Mouse (Mus musculus): ENCODE results near the gene Tmem63b. TPM values are rescaled to one million over a fixed set of nuclear protein-coding genes. Genes with fewer than 3 reads are reported as not detected.
"Not testable (repeated sequence)": the region's sequence is repeated elsewhere in the genome, so short reads cannot be mapped to it uniquely, and the experiment has no call there.

Gene Tmem63b
- total RNA-seq, 2 experiments from 2014 or later, result 272 to 284 TPM

GRCm38 (mm10) chr17:45629861-45630694, 56.6 kb downstream of the Tmem63b start:
- intact Hi-C loops (cut with DNase I), result loop anchor here (5.0 kb wide), 1 partner anchor 48 kb away; no protein-coding TSS in a partner anchor

DNA sequence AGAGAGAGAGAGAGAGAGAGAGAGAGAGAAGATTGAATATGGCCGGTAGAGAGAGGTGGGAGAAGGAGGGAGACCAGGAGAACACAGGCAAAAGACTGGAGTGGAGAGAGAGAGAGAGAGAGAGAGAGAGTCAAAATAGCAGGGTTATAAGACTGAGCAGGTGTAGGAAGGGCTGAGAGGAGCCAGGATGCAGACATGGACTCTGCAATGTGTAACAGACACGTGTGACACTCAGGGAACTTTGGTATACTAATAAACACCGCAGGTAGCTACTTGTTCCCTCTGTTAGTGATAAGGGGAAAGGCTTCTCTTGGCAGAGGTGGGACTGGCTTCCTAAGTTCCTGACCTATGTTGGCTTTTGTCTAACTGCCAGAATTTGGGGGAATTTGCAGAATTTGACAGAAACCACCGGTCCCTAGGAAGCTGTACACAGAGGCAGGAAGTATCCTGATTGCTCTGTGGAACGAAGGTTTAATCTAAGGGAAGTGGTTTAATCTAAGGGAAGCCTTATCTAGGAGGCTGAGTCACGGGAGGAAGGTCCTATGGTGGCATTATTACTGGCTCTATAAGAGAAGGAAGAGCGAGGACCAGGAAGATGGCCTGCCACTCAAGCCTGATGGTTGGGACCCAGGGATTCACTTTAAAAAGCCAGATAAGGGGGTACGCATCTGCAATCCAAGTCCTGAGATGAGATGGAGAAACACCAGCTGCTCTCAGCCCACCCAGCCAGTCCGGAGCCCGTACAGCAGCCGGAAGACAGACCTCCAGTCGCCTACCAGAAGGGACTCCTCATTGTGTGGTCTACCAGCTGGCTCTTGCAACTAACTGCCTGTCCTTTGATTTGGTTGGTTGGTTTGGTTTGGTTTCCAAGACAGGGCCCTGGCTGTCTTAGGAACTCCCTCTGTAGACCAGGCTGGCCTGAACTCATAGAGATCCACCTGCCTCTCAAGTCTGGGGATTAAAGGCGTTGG, 57.5 kb downstream of the Tmem63b start:
- intact Hi-C loops (cut with DNase I), result loop anchor here (5.0 kb wide), 1 partner anchor 47 kb away; no protein-coding TSS in a partner anchor
- peak; percentile 67 for DNase-seq

More at GRCm38 (mm10) chr17:45629861-45630694, 56.6 kb downstream of the Tmem63b start:
- peak; percentile 84 for DNase-seq

GRCm38 (mm10) chr17:45628160-45628559, 58.5 kb downstream of the Tmem63b start:
- intact Hi-C loops (cut with DNase I), result loop anchor here (5.0 kb wide), 1 partner anchor 46 kb away; no protein-coding TSS in a partner anchor
- DNase-seq, result no peak

GRCm38 (mm10) chr17:45626577-45627134, 60.0 kb downstream of the Tmem63b start:
- DNase-seq, result peak; percentile 65
- intact Hi-C loops (cut with DNase I), result loop anchor here (5.0 kb wide), 1 partner anchor 44 kb away; no protein-coding TSS in a partner anchor

- intact Hi-C loops (cut with DNase I); DNase-seq: not testable (repeated sequence)
Observed at GRCm38 (mm10) chr17:45623425-45623824, 63.3 kb downstream of the Tmem63b start.

DNA sequence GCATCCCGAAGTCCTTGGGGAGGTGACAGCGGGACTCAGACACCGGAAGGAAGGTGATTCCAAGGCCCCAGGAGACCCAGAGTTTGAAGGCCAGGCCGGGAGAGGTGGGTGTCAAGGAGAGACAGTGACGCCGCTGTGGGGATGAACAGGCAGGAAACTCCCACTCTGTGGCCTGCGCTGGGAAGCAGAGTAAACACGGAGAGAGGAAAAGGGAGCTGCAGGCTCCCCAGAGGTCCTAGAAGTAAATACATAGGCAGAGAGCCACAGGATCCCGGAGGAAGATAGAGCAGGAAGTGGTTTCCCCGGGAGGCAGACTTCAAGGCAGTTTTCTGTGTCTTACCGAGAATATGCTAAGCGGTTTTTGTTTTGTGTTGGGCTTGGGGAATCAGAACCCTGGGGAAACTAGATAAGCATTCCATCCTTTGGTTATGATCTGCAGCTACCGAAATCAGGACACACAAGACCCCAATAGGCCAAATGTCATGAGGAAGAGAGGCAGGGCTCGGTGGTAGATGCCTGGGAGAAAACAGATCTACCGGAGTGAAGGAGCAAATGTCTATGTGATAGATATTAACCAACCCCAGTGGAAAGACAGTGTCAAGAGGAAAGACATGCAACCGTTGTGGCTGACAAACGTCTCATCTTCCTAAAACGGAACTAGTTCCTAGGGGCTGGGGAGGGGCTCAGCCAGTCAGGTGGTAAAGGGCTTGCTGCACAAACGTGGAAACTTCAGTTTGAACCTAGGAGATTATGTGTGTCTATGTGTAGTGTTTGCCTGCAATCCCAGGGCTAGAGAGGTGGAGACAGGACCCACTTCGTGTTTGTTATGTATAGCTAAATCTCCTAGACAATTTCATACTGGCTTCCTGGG, 67.1 kb downstream of the Tmem63b start:
- intact Hi-C loops (cut with DNase I), result no loop called here
- no peak for DNase-seq

DNA sequence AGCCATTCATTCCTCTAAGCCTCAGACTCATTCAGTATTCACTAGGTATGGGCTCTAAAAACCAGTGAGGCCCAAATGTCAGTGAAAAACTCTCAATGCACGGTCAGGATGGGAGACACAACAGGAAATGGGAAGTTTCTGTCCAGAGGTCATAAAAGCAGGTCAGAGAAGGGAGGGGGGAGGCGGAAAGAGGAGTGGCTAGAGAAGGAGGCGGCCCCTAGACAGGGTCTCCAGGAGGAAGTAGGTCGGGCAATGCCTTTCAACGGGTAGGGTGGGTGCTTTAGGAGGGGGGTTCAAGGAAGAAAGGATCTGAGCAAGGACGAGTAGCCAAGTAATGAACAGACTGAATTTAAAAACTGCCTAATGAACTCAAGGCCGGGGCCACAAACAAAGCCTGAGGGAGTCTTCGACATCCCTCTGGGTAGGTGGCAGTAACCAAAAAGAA, 67.7 kb downstream of the Tmem63b start:
- DNase-seq, result no peak
- intact Hi-C loops (cut with DNase I), result no loop called here

DNA sequence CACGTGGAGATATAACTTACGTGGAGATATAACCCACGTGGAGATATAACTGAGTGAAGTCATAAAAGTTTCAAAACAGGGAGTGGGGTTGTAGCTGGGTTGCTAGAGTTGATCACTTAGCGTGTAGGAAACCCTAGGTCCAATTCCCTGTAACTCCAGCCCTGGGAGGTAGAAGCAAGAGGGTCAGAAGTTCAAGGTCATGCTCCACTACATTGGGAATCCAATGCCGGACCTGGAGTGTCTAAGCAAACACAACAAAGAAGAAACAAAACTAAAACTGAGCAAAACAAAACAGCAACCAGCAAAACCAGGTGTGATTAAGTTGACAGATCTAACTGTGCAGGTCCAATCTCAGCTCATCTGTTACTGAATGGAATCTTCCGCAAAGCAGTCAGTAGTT, 69.0 kb downstream of the Tmem63b start:
- no peak for DNase-seq
- intact Hi-C loops (cut with DNase I), result no loop called here

DNA sequence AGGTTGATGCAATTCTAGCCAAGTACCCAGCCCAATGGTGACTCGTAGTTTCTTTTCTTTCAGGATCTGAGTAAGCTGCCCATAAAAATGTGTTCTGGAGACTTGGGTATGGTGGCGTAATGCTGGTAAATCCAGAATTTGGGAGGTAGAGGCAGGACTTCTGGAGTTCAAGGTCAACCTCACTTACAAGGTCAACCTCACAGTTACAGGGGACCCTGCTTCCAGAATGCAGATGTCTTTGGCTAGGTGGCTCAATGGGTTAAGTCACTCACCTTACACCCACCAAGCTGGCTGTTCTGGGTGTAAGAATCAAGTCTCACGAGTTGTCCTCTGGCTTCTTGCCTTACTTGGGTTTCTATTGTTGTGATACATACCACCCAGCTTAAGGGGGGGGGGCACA, 70.0 kb downstream of the Tmem63b start:
- intact Hi-C loops (cut with DNase I), result no loop called here

GRCm38 (mm10) chr17:45616046-45616650, 70.6 kb downstream of the Tmem63b start:
- intact Hi-C loops (cut with DNase I), result no loop called here

More for the DNA sequence above, 70.0 kb downstream of the Tmem63b start:
- DNase-seq, result no peak

GRCm38 (mm10) chr17:45612921-45613320, 73.8 kb downstream of the Tmem63b start:
- intact Hi-C loops (cut with DNase I), result no loop called here
- DNase-seq, result no peak

More at GRCm38 (mm10) chr17:45616046-45616650, 70.6 kb downstream of the Tmem63b start:
- no peak for DNase-seq

- intact Hi-C loops (cut with DNase I), result no loop called here
- no peak for DNase-seq
Observed at GRCm38 (mm10) chr17:45612008-45612407, 74.7 kb downstream of the Tmem63b start.

Other genes with a start within 250 kb of the Tmem63b start
- 1 to 10 TPM; 2.0 to 3.0 TPM for gene Spats1, start 211.5 kb downstream of the Tmem63b start, total RNA-seq (2021)
- gene Aars2, start 180.1 kb downstream of the Tmem63b start, total RNA-seq (2021), result 10 to 100 TPM; 24.2 to 26.2 TPM
- gene Tcte1, start 163.5 kb downstream of the Tmem63b start, total RNA-seq (2021), result under 1 TPM; 0.58 to 0.64 TPM
- 10 to 100 TPM; 90.3 to 92.2 TPM for gene Tmem151b, start 137.2 kb downstream of the Tmem63b start, total RNA-seq (2021)
- 1 to 10 TPM; 2.4 to 2.7 TPM for gene Nfkbie, start 131.2 kb downstream of the Tmem63b start, total RNA-seq (2021)
- 10 to 100 TPM; 39.2 to 40.2 TPM for gene Slc35b2, start 123.0 kb downstream of the Tmem63b start, total RNA-seq (2021)
- gene Hsp90ab1, start 113.6 kb downstream of the Tmem63b start, total RNA-seq (2021), result 1,000 to 10,000 TPM; 1,680 to 1,682 TPM
- gene Slc29a1, start 87.3 kb downstream of the Tmem63b start, total RNA-seq (2021), result 10 to 100 TPM; 68.8 to 69.9 TPM
- not detected for gene Mymx, start 84.8 kb downstream of the Tmem63b start, total RNA-seq (2021)
- gene Capn11, start 27.6 kb downstream of the Tmem63b start, total RNA-seq (2021), result 1 to 10 TPM in 1 of 2 experiments, under 1 TPM in 1; 0.14 to 3.6 TPM
- 10 to 100 TPM; 49.2 to 55.7 TPM for gene Mrpl14, start 583 bp downstream of the Tmem63b start, total RNA-seq (2021)
- not detected for gene 1600014C23Rik, start 46.9 kb upstream of the Tmem63b start, total RNA-seq (2021)